Mouse (Mus musculus) brain, embryonic 18.5 days (tissue): ENCODE data around the gene Cdk5.
"Not testable (repeated sequence)": the region's sequence is repeated elsewhere in the genome, so short reads cannot be mapped to it uniquely, and the experiment has no call there.

Experiments used
- DNase-seq: peaks from one replicate; pipeline ENCODE4 v3.0.0-alpha.2; 2012; ENCODE audit warnings: low read depth, low spot score

Cdk5 gene

DNA sequence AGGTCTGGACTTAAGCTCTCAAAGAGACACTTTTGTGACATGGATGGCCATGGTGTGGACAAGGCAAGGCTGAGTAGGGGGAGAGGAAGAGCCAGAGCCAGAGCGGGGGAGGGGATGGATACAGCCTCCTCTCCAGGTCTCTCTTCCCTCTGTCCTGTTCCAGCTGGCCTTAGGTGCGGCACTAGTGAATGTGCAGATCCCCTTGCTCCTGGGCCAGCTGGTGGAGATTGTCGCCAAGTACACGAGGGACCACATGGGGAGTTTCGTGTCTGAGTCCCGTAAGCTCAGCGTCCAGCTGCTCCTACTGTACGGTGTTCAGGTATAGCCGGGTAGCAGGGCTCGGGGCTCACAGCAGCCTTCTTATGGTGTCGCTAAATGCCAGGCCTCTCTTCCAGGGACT is 23.0 kb downstream of the Cdk5 start:
- no peak for DNase-seq

DNA sequence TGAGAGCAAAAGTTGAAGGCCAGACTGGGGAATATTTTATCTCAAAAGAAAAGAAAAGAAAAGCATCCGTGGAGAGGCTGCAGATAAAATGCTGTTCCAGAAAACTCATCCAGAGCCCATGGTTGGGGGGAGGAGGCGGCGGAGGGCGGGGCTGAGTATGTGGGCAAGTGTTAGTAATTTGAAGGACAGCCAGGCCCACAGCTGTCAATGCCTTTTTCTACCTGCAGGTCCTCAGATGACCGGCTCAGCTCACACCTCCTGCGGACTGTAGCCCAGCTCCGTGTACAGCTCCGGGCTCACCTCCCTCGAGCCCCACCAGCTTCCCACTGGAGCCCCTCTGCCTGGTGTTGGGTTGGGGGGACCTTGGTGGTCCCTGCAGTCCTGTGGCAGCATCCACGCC is 23.6 kb downstream of the Cdk5 start:
- DNase-seq = no peak

DNA sequence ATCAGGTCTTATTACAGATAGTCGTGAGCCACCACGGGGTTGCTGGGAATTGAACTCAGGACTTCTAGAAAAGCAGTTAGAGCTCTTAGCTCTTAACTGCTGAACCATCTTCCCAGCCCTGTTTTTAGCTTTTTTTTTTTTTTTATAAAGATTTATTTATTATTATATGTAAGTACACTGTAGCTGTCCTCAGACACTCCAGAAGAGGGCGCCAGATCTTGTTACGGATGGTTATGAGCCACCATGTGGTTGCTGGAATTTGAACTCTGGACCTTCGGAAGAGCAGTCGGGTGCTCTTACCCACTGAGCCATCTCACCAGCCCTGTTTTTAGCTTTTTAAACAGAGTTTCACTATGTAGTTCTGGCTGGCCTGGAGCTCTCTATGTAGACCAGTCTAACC is 27.1 kb downstream of the Cdk5 start:
- not testable (repeated sequence) for DNase-seq

DNA sequence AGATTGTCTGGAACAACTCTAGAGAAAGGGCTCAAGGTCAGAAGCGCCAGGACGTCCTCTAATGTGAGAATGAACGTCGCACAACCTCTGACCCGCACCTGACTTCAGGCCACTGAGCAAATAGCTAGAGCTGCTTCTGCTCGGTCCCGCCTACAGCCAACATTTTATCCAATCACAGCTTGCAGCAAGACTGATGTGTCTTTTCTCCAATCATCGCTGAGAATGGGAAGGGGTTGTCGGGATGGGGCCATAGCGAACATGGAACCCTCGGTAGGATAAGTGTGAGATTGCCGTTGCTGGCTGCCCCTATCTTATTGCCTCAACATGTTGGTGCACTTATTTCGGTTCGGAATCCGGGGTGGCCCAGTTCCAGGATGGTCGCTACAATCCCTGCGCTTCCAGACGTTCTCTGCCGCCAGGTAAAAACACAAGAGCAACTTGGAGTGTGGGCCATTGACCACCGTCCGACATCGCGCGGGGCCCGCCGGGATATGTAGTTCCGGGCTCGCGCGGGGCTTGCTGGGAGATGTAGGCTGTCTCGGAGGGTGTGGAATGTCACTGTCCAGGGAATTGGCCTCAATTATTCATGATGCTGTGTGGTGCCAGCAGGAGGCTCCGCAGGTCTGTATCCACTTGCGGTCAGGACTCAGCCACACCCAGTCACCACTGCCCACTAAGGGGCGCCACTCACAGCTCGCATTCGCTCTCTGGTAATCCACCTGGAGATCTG is 29.0 kb downstream of the Cdk5 start:
- DNase-seq = peak; percentile 95

DNA sequence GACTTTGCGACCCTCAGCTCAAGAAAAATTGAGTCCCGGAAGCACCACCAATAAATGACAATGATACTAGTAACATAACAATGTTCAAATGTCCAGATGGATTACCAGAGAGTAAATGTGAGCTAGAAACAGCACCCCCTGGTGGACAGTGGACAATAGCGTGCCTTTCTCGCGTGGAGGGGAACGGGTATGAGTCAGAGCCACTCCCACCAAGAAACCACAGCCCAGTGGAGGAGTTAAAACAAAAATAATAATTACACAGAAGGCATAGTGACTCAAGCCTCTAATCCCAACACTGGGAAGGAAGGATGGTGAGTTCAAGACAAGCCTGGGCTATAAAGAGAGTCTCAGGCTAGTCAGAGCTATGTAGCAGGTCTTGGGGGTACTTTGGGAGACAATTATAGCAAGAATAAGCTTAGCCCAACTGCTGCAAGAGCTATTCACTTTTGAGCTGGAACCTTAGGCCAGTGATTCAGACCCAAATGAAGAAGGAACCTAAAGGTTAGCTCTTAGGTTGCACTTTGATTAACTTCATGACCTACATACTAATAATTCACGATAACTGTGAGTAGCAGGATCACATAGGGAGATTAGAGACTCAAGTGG is 29.8 kb downstream of the Cdk5 start, which contains the start of gene Abcb8:
TSS of gene Abcb8 (plus strand) at position 272 of the 606 bp plus-strand sequence.
- DNase-seq = no peak

DNA sequence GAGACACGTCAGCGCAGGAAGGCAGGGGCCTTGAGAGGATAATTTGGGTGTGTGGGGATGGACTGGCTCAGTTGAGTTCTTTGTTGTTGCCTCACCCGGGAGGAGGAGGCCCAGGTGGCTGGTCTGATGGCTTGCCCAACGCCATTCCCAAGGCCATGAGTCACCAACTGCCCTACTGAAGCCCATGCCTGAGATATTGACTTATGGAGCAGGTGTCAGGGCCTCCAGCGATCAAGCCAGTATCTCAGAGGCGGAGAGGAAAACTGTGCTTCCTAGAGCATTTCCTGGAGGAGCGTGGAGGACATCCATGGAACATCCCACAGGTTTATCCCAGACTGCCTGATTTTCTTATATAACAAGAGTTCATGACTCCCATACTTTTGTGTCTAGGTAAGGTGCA is 30.6 kb downstream of the Cdk5 start:
- DNase-seq = no peak

DNA sequence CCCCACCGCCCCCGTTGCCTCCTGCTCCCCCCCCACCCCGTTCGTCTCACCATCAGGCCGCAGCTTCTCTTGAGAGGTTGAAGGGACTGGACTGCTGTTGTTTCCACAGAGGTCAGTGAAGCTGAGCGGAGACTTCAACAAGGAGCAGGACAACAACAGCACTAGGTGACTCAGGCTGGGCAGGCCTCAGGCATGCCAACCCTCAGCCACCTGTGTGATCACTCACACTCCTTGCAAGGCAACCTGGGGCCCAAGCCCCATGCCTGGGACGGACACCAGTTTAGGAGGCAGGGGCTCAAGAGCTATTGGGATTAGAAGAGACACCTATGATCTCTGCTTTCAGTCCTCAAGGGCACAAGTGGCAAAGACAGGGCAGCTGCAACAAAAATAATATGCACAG is 31.5 kb downstream of the Cdk5 start, which contains the start of gene Atg9b:
TSS of gene Atg9b (minus strand) at position 280 of the 400 bp plus-strand sequence.
- no peak for DNase-seq

DNA sequence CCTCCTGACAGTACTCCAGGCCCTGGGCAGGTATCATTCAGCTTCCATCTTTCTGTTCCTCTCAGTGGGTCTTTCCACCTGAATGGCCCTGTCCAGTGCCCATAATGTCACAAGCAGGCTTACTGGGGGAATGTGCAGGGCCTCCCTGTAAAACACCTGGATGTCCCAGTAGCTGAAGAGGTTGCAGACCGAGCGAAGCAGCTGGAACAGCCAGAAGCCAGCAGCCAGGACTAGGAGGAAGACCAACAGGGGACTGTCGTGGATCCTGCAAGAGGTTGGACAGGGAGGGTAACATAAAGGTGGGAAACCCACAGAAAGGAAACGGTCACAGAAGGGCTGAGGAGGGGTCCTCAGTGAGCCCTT is 33.7 kb downstream of the Cdk5 start:
- no peak for DNase-seq

DNA sequence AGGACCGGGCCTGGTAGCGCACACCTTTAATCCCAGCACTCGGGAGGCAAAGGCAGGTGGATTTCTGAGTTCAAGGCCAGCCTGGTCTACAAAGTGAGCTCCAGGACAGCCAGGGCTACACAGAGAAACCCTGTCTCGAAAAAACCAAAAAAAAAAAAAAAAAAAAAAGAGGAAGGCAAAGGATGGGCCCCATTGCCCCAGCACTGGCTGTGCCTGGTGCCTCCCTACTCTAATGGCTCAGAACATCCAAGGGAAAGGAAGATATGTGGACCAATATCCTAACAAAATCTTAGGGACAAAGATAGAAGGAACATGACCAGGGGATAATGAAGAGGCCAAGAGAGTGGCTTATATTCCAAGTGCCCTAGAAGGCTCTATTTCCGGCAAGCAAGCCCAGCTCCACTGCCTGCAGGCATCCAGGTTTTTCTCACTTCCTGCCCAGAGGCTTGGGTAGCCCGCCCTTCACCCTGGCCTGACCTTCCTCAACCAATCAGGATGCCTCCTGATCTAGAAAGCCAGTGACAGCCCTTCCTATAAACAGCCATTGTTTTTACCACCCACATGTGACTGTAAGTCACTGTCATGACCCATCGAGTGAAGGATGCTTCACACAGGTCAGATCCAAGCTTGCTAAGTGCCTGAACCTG is 34.2 kb downstream of the Cdk5 start:
- no peak for DNase-seq

DNA sequence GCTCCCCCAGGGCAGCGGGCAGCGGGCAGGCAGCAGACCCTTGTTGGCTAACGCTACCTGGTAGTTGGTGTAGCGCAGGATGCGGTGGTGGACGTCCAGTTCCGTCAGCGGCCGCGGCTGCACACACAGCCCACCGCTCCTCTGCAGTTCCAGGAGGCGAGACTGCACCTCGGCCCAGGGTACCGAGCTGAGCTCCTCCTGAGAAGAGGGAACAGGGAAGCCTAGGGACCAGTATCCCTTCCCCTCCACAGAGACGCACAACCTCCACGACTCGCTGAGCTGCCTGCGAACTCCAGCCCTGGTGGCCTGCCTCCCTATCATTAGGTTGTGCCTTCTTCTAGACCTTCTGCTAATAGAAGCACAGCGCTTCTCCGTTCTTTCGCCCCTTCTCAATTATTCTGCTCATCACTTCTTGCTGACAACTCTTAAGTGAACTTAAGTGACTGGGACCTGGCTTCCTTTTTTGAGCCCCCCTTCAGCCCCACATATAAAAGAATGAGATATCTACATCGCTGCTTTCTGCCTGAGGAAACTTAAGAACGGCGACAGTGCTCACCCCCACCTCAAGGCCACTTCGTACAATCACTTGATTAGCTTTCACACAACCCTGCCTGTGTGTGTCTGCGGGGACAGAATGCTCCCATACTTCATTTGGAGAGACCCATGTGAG is 34.9 kb downstream of the Cdk5 start:
- DNase-seq = no peak

DNA sequence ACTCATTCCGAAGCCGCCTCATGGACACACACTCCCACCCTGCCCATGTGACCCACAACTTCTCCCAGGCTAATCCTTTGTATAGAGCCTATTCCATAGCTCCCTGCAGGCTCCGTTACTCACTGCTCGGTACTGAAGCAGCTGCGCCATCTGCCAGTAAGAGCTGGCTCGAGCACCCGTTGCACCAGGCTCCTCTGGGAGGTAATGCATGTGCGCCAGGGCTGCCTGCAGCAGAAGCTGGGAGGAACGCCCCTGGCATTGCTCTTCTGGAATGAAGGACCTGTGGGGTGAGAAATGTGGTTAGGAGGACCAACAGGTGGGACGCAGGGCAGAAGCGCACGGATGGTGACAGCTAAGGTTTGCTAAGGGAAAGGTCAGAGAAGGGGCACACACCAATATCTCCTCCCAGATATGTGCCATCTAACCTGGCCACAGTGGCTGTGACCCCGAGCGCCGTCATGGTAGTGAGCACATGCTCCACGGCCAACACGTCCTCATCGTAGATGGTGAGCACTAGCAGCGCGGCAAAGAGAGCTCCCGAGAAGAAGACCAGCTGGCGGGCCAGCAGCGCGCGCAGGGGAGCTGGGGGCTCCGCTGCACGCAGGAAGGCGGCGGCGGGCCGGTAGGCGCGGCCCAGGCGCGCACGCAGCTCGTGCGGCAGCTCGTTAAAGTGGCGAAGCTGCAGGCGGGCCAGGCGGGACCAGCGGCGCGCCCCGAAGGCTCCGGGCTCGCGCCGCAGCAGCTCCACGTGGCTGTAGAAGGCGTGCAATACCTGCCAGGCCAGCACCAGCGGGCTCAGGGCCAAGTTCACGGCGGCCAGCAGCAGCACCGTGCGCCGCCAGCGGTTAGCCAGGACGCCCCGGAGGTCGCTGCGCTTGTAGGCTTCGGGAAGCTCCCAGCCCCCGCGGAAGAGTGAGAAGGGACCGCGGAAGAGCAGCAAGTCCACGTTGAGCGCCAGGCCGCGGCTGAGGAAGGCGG is 35.8 kb downstream of the Cdk5 start:
- peak; percentile 46 for DNase-seq

DNA sequence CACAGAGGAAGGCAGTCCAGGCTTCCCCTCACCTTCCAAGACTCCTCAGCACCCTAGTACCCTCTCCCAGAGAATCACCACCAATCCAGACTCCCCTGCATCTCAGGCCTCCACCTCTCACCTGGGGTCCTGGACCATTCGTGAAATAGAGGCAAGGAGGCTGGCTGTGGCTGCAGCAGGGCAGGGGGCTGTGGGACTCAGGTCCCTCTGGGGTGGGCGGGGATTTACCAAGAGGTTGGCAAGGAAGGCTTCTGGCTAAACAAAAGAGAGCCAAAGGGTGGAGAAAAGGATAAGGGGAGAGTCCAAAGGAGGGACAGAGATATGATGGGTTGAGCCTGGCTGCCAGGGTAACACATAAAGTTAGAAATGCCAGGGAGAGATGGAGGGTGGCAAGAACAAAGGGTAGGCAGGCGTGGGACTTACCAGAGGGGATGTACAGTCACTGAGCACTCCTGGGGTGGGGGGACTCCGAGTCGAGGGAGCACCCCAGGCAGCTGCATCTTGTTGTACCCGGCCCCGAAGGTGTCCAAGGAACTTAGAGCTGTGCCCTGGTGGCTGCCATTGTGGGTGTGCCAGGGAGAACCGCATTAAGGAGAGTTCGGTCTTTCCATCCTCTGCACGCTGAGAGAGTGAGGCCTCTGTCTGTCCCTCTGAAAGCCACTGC is 37.3 kb downstream of the Cdk5 start:
- no peak for DNase-seq

DNA sequence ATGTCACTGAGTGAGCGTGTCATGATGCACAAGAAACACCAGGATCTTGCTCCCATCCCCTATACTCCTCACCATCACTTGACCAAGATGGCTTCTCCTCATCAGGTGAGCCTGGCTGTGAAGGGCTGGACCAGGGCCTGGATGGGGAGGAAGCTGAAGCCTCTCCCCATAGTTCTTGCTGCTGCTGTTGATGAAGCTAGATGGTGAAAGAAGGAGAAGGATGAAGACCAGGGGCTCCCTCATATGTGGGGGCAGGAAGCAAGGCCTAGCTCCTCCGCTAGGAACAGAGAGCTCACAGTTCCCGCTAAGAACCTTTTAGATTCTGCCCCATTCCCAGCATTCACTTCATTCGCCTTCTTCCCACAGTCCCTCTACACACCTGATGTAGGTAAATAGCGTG is 38.0 kb downstream of the Cdk5 start:
- DNase-seq = no peak

DNA sequence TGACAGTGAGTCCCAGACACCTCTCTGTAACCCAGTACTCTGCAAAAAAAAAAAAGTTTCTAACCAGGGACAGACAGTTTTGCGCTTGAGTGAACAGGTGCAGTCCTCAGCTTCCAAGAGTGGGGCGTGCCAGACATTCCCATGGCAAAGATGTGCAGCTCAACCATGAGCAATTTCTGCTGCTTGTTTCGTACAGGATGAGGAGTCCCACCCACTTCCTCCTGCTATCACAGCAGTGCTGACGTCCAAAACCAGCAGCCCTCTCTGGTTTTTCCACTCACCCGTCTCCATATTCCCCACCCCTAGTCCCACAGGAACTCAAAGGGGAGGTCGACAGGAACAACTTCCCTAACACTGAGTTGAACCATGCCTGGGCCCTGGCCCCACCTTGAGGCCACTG is 38.9 kb downstream of the Cdk5 start:
- DNase-seq = no peak

DNA sequence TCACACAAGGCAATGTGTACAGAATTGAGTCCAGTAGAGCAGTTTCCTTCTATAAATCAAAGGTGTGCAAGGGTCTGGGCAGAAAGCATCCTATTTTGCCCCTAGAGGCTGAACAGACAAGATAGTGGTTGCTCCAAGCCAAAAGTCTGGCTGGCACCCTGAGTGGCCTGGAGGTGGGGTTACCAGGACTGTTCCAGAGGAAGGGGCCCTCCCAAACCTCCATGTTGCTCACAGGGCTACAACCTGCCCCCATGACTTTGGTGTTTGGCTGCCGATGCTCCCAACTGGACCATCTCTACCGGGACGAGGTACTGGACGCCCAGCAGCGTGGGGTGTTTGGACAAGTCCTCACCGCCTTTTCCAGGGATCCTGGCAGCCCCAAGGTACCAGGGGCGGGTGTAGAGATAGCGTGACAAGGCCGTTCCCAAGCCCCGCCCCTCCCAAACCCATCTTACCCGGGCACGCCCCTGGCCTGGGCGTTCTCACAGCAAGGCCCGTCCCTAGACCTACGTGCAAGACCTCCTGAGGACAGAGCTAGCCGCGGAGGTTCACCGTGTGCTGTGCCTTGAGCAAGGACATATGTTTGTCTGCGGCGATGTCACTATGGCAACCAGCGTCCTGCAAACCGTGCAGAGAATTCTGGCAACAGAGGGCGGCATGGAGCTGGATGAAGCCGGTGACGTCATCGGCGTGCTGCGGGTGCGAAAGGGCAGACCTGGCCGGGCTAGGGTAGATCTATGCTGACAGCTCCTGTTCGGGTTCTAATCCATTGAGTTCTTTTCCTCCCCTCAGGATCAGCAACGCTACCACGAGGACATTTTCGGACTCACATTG is 40.1 kb downstream of the Cdk5 start:
- DNase-seq = peak; percentile 72

DNA sequence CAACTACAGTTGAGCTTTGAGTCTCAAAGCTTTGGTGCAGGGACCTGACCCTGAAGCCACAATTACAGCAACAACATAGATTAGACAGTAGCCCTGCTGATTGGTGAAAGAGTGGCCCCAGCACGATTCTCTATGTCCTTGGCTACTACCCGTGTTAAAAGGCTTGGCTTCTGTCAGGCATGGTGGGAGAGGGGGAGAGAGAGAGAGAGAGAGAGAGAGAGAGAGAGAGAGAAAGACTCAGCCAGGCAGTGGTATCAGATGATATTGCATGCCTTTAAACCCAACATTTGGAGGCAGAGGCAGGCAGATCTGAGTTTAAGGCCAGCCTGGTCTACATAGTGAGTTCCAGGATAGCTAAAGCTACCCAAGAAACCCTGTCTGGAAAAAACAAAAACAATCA is 41.3 kb downstream of the Cdk5 start:
- no peak for DNase-seq

DNA sequence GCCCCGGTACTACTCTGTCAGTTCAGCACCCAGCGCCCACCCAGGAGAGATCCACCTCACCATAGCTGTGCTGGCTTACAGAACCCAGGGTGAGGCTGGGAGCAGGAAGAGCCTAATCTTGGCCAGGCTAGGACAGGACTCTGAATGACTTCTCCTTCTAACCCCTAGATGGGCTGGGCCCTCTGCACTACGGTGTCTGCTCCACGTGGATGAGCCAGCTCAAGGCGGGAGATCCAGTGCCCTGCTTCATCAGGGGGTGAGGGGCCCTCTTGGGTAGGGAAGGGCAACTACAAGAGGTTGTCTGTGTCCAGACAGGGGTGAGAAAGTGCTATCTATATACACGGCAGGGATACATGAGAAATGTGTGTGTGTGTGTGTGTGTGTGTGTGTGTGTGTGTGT is 41.8 kb downstream of the Cdk5 start:
- no peak for DNase-seq

DNA sequence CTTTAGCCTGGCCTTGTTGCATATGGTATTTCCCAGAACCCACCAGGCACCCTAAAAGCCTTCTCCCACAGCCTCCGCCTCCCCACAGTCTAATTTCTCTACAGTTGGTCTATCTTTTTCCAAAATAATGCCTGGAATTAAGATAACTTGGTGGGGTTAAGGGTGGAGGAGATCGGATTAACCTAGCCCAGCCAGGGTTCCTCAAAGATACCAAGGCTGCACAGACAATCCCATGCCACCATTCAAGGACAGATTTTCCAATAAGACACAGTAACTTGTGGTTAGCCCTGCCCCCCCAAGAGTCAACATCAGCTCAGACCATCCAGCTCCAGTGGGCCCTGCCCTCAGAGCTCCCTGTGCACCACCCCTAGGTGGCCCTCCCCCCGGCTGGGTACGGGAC is 42.8 kb downstream of the Cdk5 start:
- DNase-seq = no peak

DNA sequence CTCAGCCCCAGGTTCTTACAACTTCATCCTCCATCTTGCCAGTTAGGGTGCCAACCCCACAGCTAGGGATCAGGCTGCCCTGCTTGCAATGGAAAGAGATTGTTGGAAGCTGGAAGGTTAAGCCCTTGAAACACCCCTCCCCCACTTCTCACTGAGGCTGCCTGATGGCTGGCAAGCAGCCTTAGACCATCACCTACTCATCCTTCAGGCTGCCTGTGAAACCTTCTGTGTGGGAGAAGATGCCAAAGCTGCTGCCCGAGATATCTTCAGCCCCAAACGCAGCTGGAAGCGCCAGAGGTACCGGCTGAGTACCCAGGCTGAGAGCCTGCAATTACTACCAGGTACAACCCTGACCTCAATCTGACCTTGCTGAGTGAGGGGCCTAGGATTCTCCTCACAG is 43.8 kb downstream of the Cdk5 start:
- DNase-seq = no peak

DNA sequence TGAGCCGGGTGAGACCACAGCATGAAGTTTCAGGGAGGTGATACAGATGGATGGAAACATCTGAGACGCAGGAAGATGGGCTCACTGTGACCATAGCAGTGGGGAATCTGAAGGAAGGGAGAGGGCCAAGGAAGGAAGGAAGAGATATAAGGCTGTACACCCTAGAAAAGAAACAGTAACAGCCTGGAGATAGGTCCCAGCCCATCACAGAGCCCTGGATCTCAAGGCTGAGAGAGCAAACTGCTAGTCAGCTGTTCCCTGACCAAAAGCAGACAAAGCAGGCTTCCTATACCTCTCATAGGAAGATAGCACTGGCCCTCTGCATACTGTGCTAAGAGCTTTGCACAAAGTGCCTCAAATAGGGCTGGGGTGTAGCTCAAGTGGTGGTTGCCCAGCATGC is 44.6 kb downstream of the Cdk5 start:
- no peak for DNase-seq
